Comparison of ENCODE assay signal across 7 mouse cellular contexts in the genomic region with DNA sequence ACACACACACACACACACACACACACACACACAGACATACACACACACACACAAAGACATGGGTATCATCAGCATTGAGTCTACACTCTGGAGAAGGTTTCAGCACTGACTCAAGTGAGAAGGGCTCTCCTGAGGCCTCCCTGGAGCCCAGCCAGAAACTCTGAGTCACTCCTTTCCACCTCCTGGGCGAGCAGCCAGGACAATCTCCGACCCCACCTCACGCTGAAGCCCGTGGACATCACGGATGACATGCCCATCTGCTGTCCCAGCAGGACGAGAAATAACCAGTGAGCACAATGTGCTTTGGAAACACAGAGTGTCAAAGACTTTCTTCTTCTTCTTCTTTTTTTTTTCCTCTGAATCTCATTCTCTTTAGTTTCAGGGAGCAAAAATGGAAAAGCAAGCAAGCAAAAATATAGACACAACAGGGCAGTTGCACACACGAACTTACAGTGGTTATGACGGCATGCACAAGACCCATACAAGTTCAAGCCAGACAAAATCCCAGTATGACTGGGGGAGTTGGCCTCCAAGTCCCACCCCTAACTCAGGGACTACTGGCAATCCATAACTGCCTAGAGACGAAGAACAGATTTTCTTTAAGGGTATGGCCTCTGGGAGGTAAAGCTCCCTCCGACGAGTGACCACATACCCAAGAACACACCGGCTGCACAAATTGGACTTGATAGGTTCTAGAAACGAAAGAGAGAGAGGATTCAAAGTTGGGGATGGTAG.
DNase-seq lines count a peak whose midpoint lies in the region; ATAC-seq lines count a peak whose summit lies in the region.

No protein-coding gene starts in this region.

- ATAC-seq in cerebellum, adult (ENCODE audit: insufficient number of reproducible peaks, low FRiP score, low TSS enrichment) = peak; percentile 91

- DNase-seq in retina, postnatal 1 day = peak; percentile 44
- DNase-seq in retina, embryonic 14.5 days (ENCODE audit: low spot score) = no peak
- DNase-seq in heart, adult 11 months = peak; percentile 90
- peak; percentile 60 for DNase-seq in lung, postnatal 10 days
- no peak for DNase-seq in T-cell, adult 2 months (ENCODE audit: low spot score)
- DNase-seq in c-Kit-positive CD71-positive TER-119-positive erythroid progenitor cells, embryonic 14.5 days (ENCODE audit: low spot score) = no peak

Comparison
In these comparisons a context has a peak if more than half of its experiments do, and no peak if none do; other contexts are left out.
1. DNase-seq: peak in retina, postnatal 1 day (single experiment), heart, adult 11 months (single experiment) and lung, postnatal 10 days (single experiment); none in retina, embryonic 14.5 days (single experiment), T-cell, adult 2 months (single experiment) and c-Kit-positive CD71-positive TER-119-positive erythroid progenitor cells, embryonic 14.5 days (single experiment).